Mouse (Mus musculus) layer of hippocampus, adult 18-20 months (tissue): ENCODE measurements at regions not wholly inside any gene's neighbourhood (a gene's known extent, or its start where the extent isn't known, plus 50 kb on each side); places are given as distances from the start of the nearest gene placed in this dataset.

Experiments
- DNase-seq, 2 experiments: peaks; one replicate each; pipeline ENCODE4 v3.0.0; 2022; ENCODE audit warnings: low spot score in 2 of 2

- DNase-seq = no peak
Observed at GRCm38 (mm10) chr2:74199550-74199949, 288.4 kb upstream of the Atp5g3 start.

- peak in 1 of 2 experiments; percentile 20 for DNase-seq
Observed at GRCm38 (mm10) chr2:74187963-74188790, 277.1 kb upstream of the Atp5g3 start.

GRCm38 (mm10) chr2:74178106-74178505, 267.0 kb upstream of the Atp5g3 start:
- DNase-seq = no peak

- DNase-seq = no peak
Observed at GRCm38 (mm10) chr2:74168776-74169570, 257.8 kb upstream of the Atp5g3 start.

- DNase-seq = no peak
Observed at GRCm38 (mm10) chr2:74168307-74168706, 257.2 kb upstream of the Atp5g3 start.

- no peak for DNase-seq
Observed at GRCm38 (mm10) chr2:74154062-74154461, 242.9 kb upstream of the Atp5g3 start.

GRCm38 (mm10) chr2:74153247-74153850, 242.2 kb upstream of the Atp5g3 start:
- no peak for DNase-seq

- DNase-seq = no peak
Observed at GRCm38 (mm10) chr2:74152534-74153246, 241.6 kb upstream of the Atp5g3 start.

- no peak for DNase-seq
Observed at GRCm38 (mm10) chr2:74147193-74147592, 236.1 kb upstream of the Atp5g3 start.

GRCm38 (mm10) chr2:74136624-74137003, 225.5 kb upstream of the Atp5g3 start:
- no peak for DNase-seq

- no peak for DNase-seq
Observed at GRCm38 (mm10) chr2:74135963-74136623, 225.0 kb upstream of the Atp5g3 start.

- no peak for DNase-seq
Observed at GRCm38 (mm10) chr2:74130141-74130588, 219.0 kb upstream of the Atp5g3 start.

- DNase-seq = peak; percentile 18 to 53
Observed at GRCm38 (mm10) chr2:74128782-74129538, 217.8 kb upstream of the Atp5g3 start.

- no peak for DNase-seq
Observed at GRCm38 (mm10) chr2:74127136-74127535, 216.0 kb upstream of the Atp5g3 start.

- no peak for DNase-seq
Observed at GRCm38 (mm10) chr2:74124252-74124651, 213.1 kb upstream of the Atp5g3 start.

GRCm38 (mm10) chr2:74123360-74124074, 212.4 kb upstream of the Atp5g3 start:
- no peak for DNase-seq

- DNase-seq = no peak
Observed at GRCm38 (mm10) chr2:74122937-74123336, 211.8 kb upstream of the Atp5g3 start.

- no peak for DNase-seq
Observed at GRCm38 (mm10) chr2:74120051-74120450, 208.9 kb upstream of the Atp5g3 start.
